Mouse (Mus musculus) ovary, adult 10 weeks (tissue): ENCODE data around the gene Riok1. TPM values are rescaled to one million over a fixed set of nuclear protein-coding genes. Genes with fewer than 3 reads are reported as not detected.

Source experiments
- polyA plus RNA-seq: library from polyadenylated mRNA; stranded (reverse); fragments of 350-450 nt; fragmentation: Illumina TruSeq; extraction: RNeasy Lipid Tissue Mini Kit (QIAGEN cat#74804); gene quantifications from one replicate; pipeline ENCODE4 v1.2.3, GENCODE M21; 2014

Gene Riok1
- polyA plus RNA-seq = 98.8 TPM

DNA sequence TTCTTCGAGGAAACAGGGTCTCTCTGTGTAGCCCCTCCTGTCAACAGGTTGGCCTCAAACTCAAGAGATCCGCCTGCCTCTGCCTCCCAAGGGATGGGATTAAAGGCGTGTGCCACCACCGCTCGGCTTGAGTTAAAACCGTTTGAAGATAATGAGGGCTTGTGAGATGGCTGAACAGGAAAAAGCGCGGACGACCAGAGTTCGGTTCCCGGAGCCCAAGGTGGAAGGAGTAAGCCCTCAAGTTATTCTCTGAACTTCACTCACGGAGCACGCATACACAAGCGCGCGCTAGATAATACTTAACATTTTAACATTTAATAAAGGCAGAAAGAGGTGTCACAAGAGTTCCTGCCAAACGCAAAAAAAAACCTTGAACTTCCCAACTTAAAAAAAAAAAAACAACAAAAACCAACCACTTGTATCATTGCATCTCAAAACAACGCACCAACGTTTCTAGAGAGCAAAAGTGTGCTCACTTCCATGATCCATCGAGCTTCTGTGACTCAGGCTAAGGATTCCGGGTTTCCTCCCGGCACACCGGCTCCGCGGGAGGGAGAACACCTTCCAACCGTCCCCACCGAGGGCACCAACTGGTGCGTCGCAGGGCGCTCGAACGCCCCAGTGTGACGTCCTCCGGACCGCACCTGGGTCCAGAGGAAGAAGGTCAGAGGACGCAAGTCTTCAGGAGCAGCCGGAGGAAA is at the start of gene Riok1:
Gene Riok1 (plus strand): TSS at position 653 of the 701 bp plus-strand sequence.

DNA sequence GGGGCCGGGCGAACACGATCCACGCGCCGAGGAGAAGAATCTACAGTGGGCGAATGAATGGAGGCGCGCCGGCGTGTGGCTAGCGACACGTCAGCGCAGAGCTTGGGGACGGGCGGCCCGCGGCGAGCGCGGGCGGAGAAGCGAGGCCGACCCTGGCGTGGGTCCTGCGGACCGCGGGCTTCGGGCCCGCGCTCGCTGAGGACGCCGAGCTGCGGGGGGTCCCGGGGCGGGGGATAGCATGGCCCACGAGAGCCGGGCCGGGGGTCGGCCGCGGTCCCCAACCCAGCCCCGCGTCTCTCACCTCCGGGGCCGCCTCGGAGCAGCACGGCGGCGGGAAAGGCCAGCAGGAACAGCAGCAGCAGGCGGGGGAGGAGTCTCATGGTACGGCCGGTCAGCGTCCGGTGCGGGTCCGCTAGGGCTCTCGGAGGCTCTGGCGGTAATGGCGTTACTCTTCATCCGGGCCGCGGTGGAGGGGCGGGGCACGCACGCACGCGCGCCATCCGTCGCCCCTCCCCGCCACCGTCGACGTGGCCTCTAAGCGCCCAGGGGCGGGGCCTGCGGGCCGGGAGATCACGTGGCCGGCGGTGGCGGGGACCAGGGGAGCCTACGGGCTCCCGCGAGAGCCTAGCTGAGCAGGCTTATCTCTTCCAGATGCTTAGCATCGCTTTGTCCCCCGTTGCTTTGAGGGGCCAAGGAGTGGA is 42.9 kb upstream of the Riok1 start, which contains the start of gene Ssr1:
Gene Ssr1 (minus strand): TSS at position 514 of the 701 bp plus-strand sequence.

DNA sequence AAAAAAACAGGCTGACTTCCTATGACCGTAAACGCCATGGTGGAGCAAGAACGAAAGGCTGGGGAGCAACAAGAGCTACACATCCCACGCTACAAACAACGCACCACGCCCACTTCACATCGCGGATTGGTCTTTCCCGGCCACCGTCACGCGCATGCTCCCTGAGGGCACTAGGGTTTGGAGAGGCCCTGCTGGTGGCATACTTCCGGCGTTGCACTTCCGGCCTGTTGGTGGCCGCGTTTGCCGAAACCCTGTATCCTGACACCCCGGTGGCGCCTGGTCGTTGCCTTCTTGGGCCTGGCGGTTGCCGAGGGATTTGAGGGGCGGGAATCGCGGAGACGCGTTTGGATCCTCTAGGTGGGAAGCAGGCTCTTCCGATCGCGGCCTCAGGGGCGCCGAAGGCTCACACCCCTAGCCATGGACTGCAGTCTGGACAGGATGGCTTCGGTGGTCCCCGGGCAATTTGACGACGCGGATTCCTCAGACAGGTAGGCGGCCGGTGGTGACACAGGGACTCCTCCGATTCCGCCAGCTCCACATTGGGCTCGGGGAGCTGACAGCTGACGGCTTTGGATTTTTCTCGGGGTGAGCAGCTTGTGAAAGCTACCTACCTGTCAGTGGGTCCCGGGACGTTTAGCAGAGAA is 371 bp downstream of the Riok1 start, which contains the start of gene Cage1:
Gene Cage1 (minus strand): TSS at position 26 of the 644 bp plus-strand sequence.

Other genes starting within 250 kb of the Riok1 start
- gene Ssr1, start 42.8 kb upstream of the Riok1 start, polyA plus RNA-seq = 532 TPM
- gene Cage1, start 74 bp downstream of the Riok1 start, polyA plus RNA-seq = 4.6 TPM
- gene Dsp, start 114.3 kb downstream of the Riok1 start, polyA plus RNA-seq = 25.5 TPM
- 54.5 TPM for gene Snrnp48, start 167.9 kb downstream of the Riok1 start, polyA plus RNA-seq